Mouse (Mus musculus) midbrain, postnatal 0 days (tissue): ENCODE measurements at regions not wholly inside any gene's neighbourhood (a gene's known extent, or its start where the extent isn't known, plus 50 kb on each side); places are given as distances from the start of the nearest gene placed in this dataset.
"Not testable (repeated sequence)": the region's sequence is repeated elsewhere in the genome, so short reads cannot be mapped to it uniquely, and the experiment has no call there.

ENCODE experiments used
- ATAC-seq: fragments of 200-750 bp; cut with Nextera tagmentation; 2 replicates; pipeline ENCODE4 v1.8.0; 2017; ENCODE audit warnings: moderate number of reproducible peaks, mild to moderate bottlenecking, moderate TSS enrichment, moderate library complexity; ENCODE audit not compliant: low FRiP score
- DNase-seq: peaks from one replicate; pipeline ENCODE4 v3.0.0-alpha.2; 2015; ENCODE audit warnings: low spot score
- H3K27ac ChIP-seq: fragments of 300-500 bp; sonication (generic); 2 replicates; pipeline ENCODE4 v1.5.1; 2014; ENCODE audit warnings: low read depth, mild to moderate bottlenecking, low read length, mixed read lengths
- H3K27me3 ChIP-seq: fragments of 300-500 bp; sonication (generic); 2 replicates; pipeline ENCODE4 v1.6.1; 2014; ENCODE audit warnings: low read length, control low read depth, mixed read lengths; ENCODE audit not compliant: insufficient read depth
- H3K36me3 ChIP-seq: fragments of 300-500 bp; sonication (generic); 2 replicates; pipeline ENCODE4 v1.6.1; 2014; ENCODE audit warnings: low read length, control low read depth, mixed read lengths; ENCODE audit not compliant: insufficient read depth
- H3K4me1 ChIP-seq: fragments of 300-500 bp; sonication (generic); 2 replicates; pipeline ENCODE4 v1.6.1; 2014; ENCODE audit warnings: mild to moderate bottlenecking, control low read depth, antibody characterized with exemption, low read length, mixed read lengths; ENCODE audit not compliant: insufficient read depth
- H3K4me2 ChIP-seq: fragments of 300-500 bp; sonication (generic); 2 replicates; pipeline ENCODE4 v1.6.1; 2014; ENCODE audit warnings: low read depth, mild to moderate bottlenecking, low read length, mixed read lengths; ENCODE audit not compliant: poor library complexity, severe bottlenecking
- H3K4me3 ChIP-seq: fragments of 300-500 bp; sonication (generic); 2 replicates; pipeline ENCODE4 v1.5.1; 2014; ENCODE audit warnings: low read depth, mild to moderate bottlenecking, low read length, moderate library complexity
- H3K9ac ChIP-seq: fragments of 300-500 bp; sonication (generic); replicated peaks from 2 replicates; pipeline ENCODE4 v1.6.1; 2014; ENCODE audit warnings: mild to moderate bottlenecking, low read length, moderate library complexity, mixed read lengths; ENCODE audit not compliant: poor library complexity, severe bottlenecking
- H3K9me3 ChIP-seq: fragments of 300-500 bp; sonication (generic); 2 replicates; pipeline ENCODE4 v1.6.1; 2016; ENCODE audit warnings: low read length, control low read depth
- CTCF ChIP-seq: IDR thresholded peaks from 2 replicates; pipeline ENCODE4 v1.5.1; 2016; ENCODE audit warnings: antibody characterized with exemption, mild to moderate bottlenecking
- WGBS: fragments of 180-500 bp; shearing (Covaris S2); extraction: QIAGEN DNeasy Blood & Tissue Kit; methylation state at CpG from one replicate; pipeline ENCODE4 v1.1.7; 2014; 5-methylcytosine and 5-hydroxymethylcytosine counted together

- Histone ChIP-seq H3K36me3 (no peaks in the 10 kb centered on the region), H3K27me3 (no peaks in the 10 kb centered on the region), H3K9ac (no peak overlapping the region), H3K4me2 (no peak overlapping the region), H3K9me3 (no peaks in the 10 kb centered on the region), H3K27ac (no peak overlapping the region), H3K4me1 (no peaks in the 10 kb centered on the region), H3K4me3 (no peak overlapping the region)
- WGBS: 83% methylated on average over 2 of the region's 2 CpGs
- TF ChIP-seq CTCF: no peak
- 0 out of 2 replicates have a peak, but pooled peaks have one; percentile 16 for ATAC-seq
- DNase-seq: no peak
Observed at GRCm38 (mm10) chr12:119527760-119528159, 213.7 kb downstream of the Macc1 start.

GRCm38 (mm10) chr12:119548376-119548775 lies 234.3 kb downstream of the Macc1 start:
- H3K9ac ChIP-seq, H3K4me1 ChIP-seq, H3K36me3 ChIP-seq, ATAC-seq, H3K27me3 ChIP-seq, H3K4me3 ChIP-seq, DNase-seq, H3K9me3 ChIP-seq, H3K27ac ChIP-seq, H3K4me2 ChIP-seq: not testable (repeated sequence)
- WGBS: 72% methylated on average over 2 of the region's 2 CpGs

GRCm38 (mm10) chr12:119576690-119577089 lies 262.6 kb downstream of the Macc1 start:
- Histone ChIP-seq H3K9ac (no peak overlapping the region), H3K27me3 (no peaks in the 10 kb centered on the region), H3K9me3 (no peaks in the 10 kb centered on the region), H3K4me3 (no peak overlapping the region), H3K27ac (no peak overlapping the region), H3K4me1 (no peaks in the 10 kb centered on the region), H3K36me3 (no peaks in the 10 kb centered on the region), H3K4me2 (no peak overlapping the region)
- DNase-seq (peak; percentile 57), ATAC-seq (peak; percentile 72)
- WGBS: 38% methylated on average over 3 of the region's 3 CpGs
- no peak for TF ChIP-seq CTCF

GRCm38 (mm10) chr12:119577280-119577679 lies 263.2 kb downstream of the Macc1 start:
- DNase-seq (no peak), ATAC-seq (no peak)
- no peak overlapping the region for H3K4me2 ChIP-seq
- no peak for TF ChIP-seq CTCF
- H3K4me1 ChIP-seq: no peaks in the 10 kb centered on the region
- H3K4me3 ChIP-seq: no peak overlapping the region
- no peak overlapping the region for H3K9ac ChIP-seq
- H3K36me3 ChIP-seq: no peaks in the 10 kb centered on the region
- H3K9me3 ChIP-seq: no peaks in the 10 kb centered on the region
- H3K27me3 ChIP-seq: no peaks in the 10 kb centered on the region
- H3K27ac ChIP-seq: no peak overlapping the region

GRCm38 (mm10) chr12:119601361-119601760 lies 287.3 kb downstream of the Macc1 start:
- no peak for ATAC-seq
- H3K27ac ChIP-seq: no peak overlapping the region
- no peak overlapping the region for H3K4me2 ChIP-seq
- H3K4me3 ChIP-seq: no peak overlapping the region
- no peaks in the 10 kb centered on the region for H3K27me3 ChIP-seq
- no peaks in the 10 kb centered on the region for H3K36me3 ChIP-seq
- no peak for TF ChIP-seq CTCF
- H3K9me3 ChIP-seq: no peaks in the 10 kb centered on the region
- H3K9ac ChIP-seq: no peak overlapping the region
- DNase-seq: no peak
- H3K4me1 ChIP-seq: no peaks in the 10 kb centered on the region

GRCm38 (mm10) chr12:119624238-119624637 lies 310.2 kb downstream of the Macc1 start:
- DNase-seq (peak; percentile 47), ATAC-seq (peak; percentile 63)
- no peaks in the 10 kb centered on the region for H3K9me3 ChIP-seq
- H3K4me2 ChIP-seq: no peak overlapping the region
- H3K9ac ChIP-seq: no peak overlapping the region
- H3K27me3 ChIP-seq: no peaks in the 10 kb centered on the region
- no peak for TF ChIP-seq CTCF
- WGBS: 25% methylated on average over 1 of the region's 1 CpGs
- H3K27ac ChIP-seq: peak overlapping the region; percentile 52; the same call in 1 of the 2 replicates
- H3K4me1 ChIP-seq: no peaks in the 10 kb centered on the region
- H3K36me3 ChIP-seq: no peaks in the 10 kb centered on the region
- no peak overlapping the region for H3K4me3 ChIP-seq

GRCm38 (mm10) chr12:119655366-119655765 lies 290.3 kb upstream of the Tmem196 start:
- DNase-seq: peak; percentile 17

More at GRCm38 (mm10) chr12:119655366-119655765, 290.3 kb upstream of the Tmem196 start:
- H3K4me1 ChIP-seq: no peaks in the 10 kb centered on the region
- H3K36me3 ChIP-seq: no peaks in the 10 kb centered on the region
- no peak for TF ChIP-seq CTCF
- no peaks in the 10 kb centered on the region for H3K9me3 ChIP-seq
- no peak overlapping the region for H3K4me2 ChIP-seq
- 61% methylated on average over 2 of the region's 2 CpGs for WGBS
- no peak overlapping the region for H3K4me3 ChIP-seq
- no peaks in the 10 kb centered on the region for H3K27me3 ChIP-seq
- no peak for ATAC-seq
- H3K27ac ChIP-seq: no peak overlapping the region
- no peak overlapping the region for H3K9ac ChIP-seq
